Mouse (Mus musculus) megakaryocyte, embryonic 14.5 days (primary cell): Measurements from ENCODE around the gene Hmgn3.

ENCODE experiments used
- FLI1 ChIP-seq: IDR thresholded peaks from 2 replicates; pipeline ENCODE4 v1.6.1; 2012; ENCODE audit warnings: low read length, inconsistent platforms, mixed read lengths
- GATA1 ChIP-seq: IDR thresholded peaks from 3 replicates; pipeline ENCODE4 v1.6.1; 2012; ENCODE audit warnings: mixed read lengths, low read length, inconsistent platforms, borderline replicate concordance

DNA sequence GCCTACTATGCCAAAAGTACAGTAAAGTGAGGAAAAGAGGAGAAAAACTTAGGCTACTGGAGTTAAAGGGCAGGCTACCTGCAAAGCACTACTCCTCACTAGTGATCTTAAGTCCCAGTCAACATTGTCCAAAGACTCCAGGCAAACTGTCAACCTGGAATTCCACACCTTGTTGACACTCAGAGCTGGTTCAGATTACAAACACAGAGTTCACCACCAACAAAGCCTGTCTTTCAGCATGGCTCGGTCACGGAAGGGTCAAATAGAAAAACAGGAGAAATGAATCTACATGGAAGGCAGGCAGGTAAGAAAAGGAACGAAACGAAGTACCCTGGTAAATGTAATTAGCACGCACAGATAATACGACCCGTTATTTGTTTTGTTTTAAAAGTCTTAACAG, 18.6 kb downstream of the Hmgn3 start:
- TF ChIP-seq FLI1, result no peak
- no peak for TF ChIP-seq GATA1
